Mouse (Mus musculus) myocyte (in vitro differentiated cells): Measurements from ENCODE around the gene Lsm10. TPM values are rescaled to one million over a fixed set of nuclear protein-coding genes. Genes with fewer than 3 reads are reported as not detected.

ENCODE experiments used
- H3K27me3 ChIP-seq: one replicate; pipeline ENCODE4 v1.6.1; 2011; ENCODE audit not compliant: control insufficient read depth, insufficient read depth, insufficient read length
- H3K36me3 ChIP-seq: one replicate; pipeline ENCODE4 v1.6.1; 2011; ENCODE audit not compliant: control insufficient read depth, insufficient read depth
- H3K4me2 ChIP-seq: one replicate; pipeline ENCODE4 v1.6.1; 2011; ENCODE audit warnings: low read depth, control low read depth
- H3K4me3 ChIP-seq: one replicate; pipeline ENCODE4 v1.5.1; 2011; ENCODE audit warnings: mild to moderate bottlenecking, control low read depth, moderate library complexity
- H3K79me2 ChIP-seq: one replicate; pipeline ENCODE4 v1.6.1; 2011; ENCODE audit not compliant: control insufficient read depth, insufficient read depth
- H3ac ChIP-seq: one replicate; pipeline ENCODE4 v1.6.1; 2011; ENCODE audit not compliant: control insufficient read depth, insufficient read length
- CEBPB ChIP-seq: IDR thresholded peaks from 2 replicates; pipeline ENCODE4 v1.6.1; 2011; ENCODE audit warnings: mild to moderate bottlenecking, moderate library complexity; ENCODE audit not compliant: poor library complexity, insufficient read depth, severe bottlenecking
- E2F4 ChIP-seq: IDR thresholded peaks from one replicate; pipeline ENCODE4 v1.6.1; 2011; ENCODE audit warnings: mild to moderate bottlenecking, control low read depth, moderate library complexity; ENCODE audit not compliant: insufficient read depth
- MAX ChIP-seq: IDR thresholded peaks from one replicate; pipeline ENCODE4 v1.6.1; 2011; ENCODE audit warnings: low read depth, mild to moderate bottlenecking, control low read depth
- MYOD1 ChIP-seq, 3 experiments: IDR thresholded peaks; one replicate each; pipeline ENCODE4 v1.6.1; 2011; ENCODE audit warnings: control low read depth in 2 of 3, low read depth in 2 of 3, mild to moderate bottlenecking in 2 of 3, moderate library complexity in 1 of 3; ENCODE audit not compliant: insufficient read length in 2 of 3, control insufficient read depth in 1 of 3
- MYOG ChIP-seq, 3 experiments: IDR thresholded peaks; one replicate each; pipeline ENCODE4 v1.6.1; 2011; ENCODE audit warnings: control low read depth in 2 of 3, low read depth in 2 of 3, mild to moderate bottlenecking in 2 of 3; ENCODE audit not compliant: insufficient read length in 2 of 3, control insufficient read depth in 1 of 3, insufficient read depth in 1 of 3
- POLR2A ChIP-seq: IDR thresholded peaks from one replicate; pipeline ENCODE4 v1.6.1; 2011; ENCODE audit warnings: low read depth, mild to moderate bottlenecking, control low read depth, moderate library complexity; ENCODE audit not compliant: insufficient read length
- POLR2AphosphoS2 ChIP-seq: IDR thresholded peaks from one replicate; pipeline ENCODE4 v1.6.1; 2011; ENCODE audit warnings: low read depth, control low read depth; ENCODE audit not compliant: insufficient read length
- REST ChIP-seq: IDR thresholded peaks from one replicate; pipeline ENCODE4 v1.6.1; 2011; ENCODE audit warnings: mild to moderate bottlenecking, control low read depth, moderate library complexity; ENCODE audit not compliant: insufficient read depth, insufficient read length
- SRF ChIP-seq: IDR thresholded peaks from one replicate; pipeline ENCODE4 v1.6.1; 2011; ENCODE audit warnings: low read depth; ENCODE audit not compliant: control insufficient read depth, insufficient read length
- TCF12 ChIP-seq: IDR thresholded peaks from one replicate; pipeline ENCODE4 v1.6.1; 2011; ENCODE audit warnings: mild to moderate bottlenecking, control low read depth; ENCODE audit not compliant: poor library complexity, insufficient read depth, severe bottlenecking
- TCF3 ChIP-seq: IDR thresholded peaks from one replicate; pipeline ENCODE4 v1.6.1; 2011; ENCODE audit warnings: low read depth, control low read depth; ENCODE audit not compliant: insufficient read length
- USF1 ChIP-seq: IDR thresholded peaks from one replicate; pipeline ENCODE4 v1.6.1; 2011; ENCODE audit warnings: low read depth, mild to moderate bottlenecking, control low read depth, moderate library complexity
- polyA plus RNA-seq: library from polyadenylated mRNA; unstranded; fragments of >200 nt; fragmentation: generic; extraction: Trizol; gene quantifications from one replicate; pipeline ENCODE4 v1.2.1, GENCODE M21; 2012; ENCODE audit warnings: missing spikeins

Gene Lsm10
- polyA plus RNA-seq, 1 experiment: 50.5 TPM

DNA sequence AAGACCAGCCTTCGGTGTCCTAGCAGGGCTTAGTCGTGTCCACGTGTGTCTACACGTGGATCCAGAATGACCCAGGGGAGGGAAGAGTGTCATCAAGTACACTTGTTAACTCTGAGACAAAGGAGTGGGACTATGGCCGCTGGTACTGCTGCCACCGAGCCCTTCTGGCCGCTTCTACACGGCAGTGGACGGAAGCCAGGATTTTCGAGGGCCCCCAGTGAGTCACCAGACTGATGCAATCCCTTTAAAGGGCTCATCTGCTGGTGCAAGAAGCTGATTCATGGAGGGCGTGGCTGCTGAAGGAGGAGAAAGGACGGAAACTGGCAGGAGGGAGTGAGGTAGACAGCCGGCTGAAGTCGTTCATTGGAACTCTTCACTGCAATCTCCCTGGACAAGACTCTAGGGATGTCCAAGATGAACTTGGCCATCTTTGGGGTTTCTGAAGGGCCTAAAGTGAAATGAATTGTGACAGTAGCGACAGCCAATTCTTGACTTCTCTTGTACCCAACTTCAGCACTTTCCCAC lies 6.7 kb downstream of the Lsm10 start:
- H3K27me3 ChIP-seq: no peaks in the 10 kb centered on the region
- TF ChIP-seq MYOD1 (IDR thresholded peaks at IDR 0.05; ENCODE audit: control insufficient read depth in 1 of 3, insufficient read length in 2 of 3, low read depth in 2 of 3): peak in 2 of 3 experiments; percentile 4 to 24
- peak; percentile 78 for TF ChIP-seq POLR2AphosphoS2
- TF ChIP-seq POLR2A: peak; percentile 67
- TF ChIP-seq USF1: no peak
- TF ChIP-seq MYOG (IDR thresholded peaks at IDR 0.05; ENCODE audit: control insufficient read depth in 1 of 3, insufficient read depth in 1 of 3, insufficient read length in 2 of 3, low read depth in 2 of 3): peak in 1 of 3 experiments; percentile 45
- no peak for TF ChIP-seq MAX
- no peak for TF ChIP-seq TCF12
- no peak for TF ChIP-seq REST
- TF ChIP-seq SRF: peak; percentile 43
- peak; percentile 98 for TF ChIP-seq CEBPB
- TF ChIP-seq TCF3: no peak
- TF ChIP-seq E2F4: no peak
- peaks cover 51% of the 10 kb centered on the region for H3K79me2 ChIP-seq
- peak overlapping the region; percentile 100 for H3K4me2 ChIP-seq
- peaks cover 3% of the 10 kb centered on the region for H3K36me3 ChIP-seq
- H3ac ChIP-seq: peak overlapping the region; percentile 44
- peak overlapping the region; percentile 95 for H3K4me3 ChIP-seq

DNA sequence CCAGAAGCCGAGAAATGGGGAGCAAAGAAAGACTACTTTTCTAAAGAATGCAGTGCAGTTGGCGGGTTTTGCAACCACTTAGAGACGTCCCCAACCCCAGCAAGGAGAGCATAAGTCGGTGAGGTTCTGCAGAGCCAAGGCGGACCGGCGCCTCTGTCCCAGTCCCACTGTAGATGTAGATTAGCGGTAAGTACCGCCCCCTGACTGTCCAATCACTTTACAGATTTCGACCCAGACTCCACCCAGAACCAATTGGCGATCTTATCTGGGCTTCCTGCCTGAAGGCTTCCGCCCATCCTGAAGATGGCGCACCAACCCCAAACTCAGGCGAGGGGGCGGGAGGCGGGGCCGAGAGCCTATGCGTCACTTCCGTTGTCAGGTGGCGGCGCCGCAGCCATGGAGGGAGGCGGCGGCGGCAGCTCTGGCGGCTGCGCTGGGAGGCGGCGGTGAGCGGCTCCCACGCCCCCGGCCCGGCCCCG lies 7.2 kb downstream of the Lsm10 start, which contains the start of gene Stk40:
Gene Stk40 (plus strand): TSS at position 368 of the 479 bp plus-strand sequence.
- TF ChIP-seq CEBPB (no peak), MYOG (IDR thresholded peaks at IDR 0.05; ENCODE audit: control insufficient read depth in 1 of 3, insufficient read depth in 1 of 3, insufficient read length in 2 of 3, low read depth in 2 of 3) (peak in 1 of 3 experiments; percentile 25), MYOD1 (IDR thresholded peaks at IDR 0.05; ENCODE audit: control insufficient read depth in 1 of 3, insufficient read length in 2 of 3, low read depth in 2 of 3) (peak in 1 of 3 experiments; percentile 18), POLR2A (peak; percentile 82), SRF (peak; percentile 50), E2F4 (no peak), POLR2AphosphoS2 (peak; percentile 80)
- Histone ChIP-seq H3ac (peak within 1 kb of the TSS; percentile 44), H3K4me2 (peak within 1 kb of the TSS; percentile 100), H3K36me3 (no peaks in the 10 kb centered on the region), H3K79me2 (peaks cover 53% of the 10 kb centered on the region), H3K4me3 (peak within 1 kb of the TSS; percentile 95), H3K27me3 (no peaks in the 10 kb centered on the region)

DNA sequence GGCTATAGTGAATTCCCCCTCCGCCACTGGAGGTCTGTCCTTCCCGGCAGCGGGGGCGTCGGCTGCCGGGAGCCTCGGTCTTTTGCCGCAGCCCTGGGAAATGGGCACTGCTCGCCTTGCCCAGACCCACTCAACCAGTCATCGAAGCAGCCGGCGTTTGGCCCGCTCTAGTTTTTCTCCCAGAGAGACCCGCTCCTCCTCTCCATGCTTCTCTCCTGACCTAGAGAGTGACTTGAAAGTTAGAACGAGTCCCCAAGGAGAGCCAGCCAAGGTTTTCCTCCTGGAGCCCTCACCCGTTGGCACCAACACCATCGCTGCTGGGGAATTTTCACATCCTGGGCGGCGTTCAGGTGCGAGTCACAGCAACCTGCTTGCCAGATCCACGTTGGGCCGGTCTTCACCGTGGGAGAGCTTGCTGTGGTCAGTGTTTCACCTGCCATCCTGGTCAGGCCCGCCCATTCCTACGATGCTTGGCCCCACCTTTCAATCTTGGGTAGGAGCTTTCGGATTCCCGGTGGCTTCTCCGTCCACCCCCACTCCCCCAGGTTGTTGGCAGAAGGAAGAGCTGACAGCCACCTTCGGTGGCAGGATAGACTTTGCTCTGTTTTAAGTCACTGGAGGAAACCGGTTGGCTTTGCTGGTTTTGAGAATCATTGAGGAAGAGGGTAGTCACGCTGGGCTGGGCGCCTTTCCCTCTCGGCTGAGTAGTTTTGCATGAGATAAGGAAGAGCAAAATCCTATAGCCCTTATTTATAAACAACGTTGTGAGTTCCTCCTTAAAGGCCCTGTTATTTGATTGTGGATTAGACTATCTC lies 8.0 kb downstream of the Lsm10 start:
- Histone ChIP-seq H3K4me2 (peak overlapping the region; percentile 97), H3K36me3 (no peaks in the 10 kb centered on the region), H3K4me3 (peak overlapping the region; percentile 95), H3K79me2 (peaks cover 54% of the 10 kb centered on the region), H3ac (peak overlapping the region; percentile 44), H3K27me3 (no peaks in the 10 kb centered on the region)
- TF ChIP-seq MYOG (IDR thresholded peaks at IDR 0.05; ENCODE audit: control insufficient read depth in 1 of 3, insufficient read depth in 1 of 3, insufficient read length in 2 of 3, low read depth in 2 of 3): no peak
- peak; percentile 41 for TF ChIP-seq POLR2AphosphoS2
- no peak for TF ChIP-seq REST
- TF ChIP-seq POLR2A: peak; percentile 26
- peak in 2 of 3 experiments; percentile 4 to 35 for TF ChIP-seq MYOD1 (IDR thresholded peaks at IDR 0.05; ENCODE audit: control insufficient read depth in 1 of 3, insufficient read length in 2 of 3, low read depth in 2 of 3)

DNA sequence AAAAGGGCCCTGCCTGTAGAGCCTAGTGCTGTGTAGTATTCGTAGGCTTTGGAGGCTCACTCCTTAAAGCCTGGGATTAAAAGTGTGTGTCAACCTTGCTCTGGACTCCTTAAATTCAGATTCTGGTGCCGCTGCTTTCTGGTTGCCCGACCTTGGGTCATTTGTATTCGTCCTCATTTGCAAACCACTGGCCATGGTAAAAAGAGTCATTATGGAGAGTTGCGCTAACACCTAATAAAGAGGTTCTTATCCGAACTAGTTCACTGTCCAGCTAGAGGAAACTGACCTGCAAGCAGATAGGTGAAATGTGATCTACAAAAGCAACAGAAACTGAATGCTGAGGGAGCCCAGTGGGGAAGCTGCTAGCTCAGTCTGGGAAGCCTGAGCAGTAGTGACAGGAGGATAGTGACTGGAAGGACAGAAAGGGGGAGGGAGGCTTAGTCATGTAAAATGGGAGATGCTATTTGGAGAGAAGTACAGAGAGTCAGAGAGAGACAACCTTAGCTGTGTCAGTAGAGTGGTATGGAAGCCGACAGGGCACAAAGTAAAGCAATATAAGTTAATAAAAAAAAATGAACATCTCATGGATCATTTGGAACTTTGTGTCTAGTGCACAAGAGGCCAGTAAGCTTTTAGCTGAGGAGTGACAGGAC lies 8.8 kb downstream of the Lsm10 start:
- Histone ChIP-seq H3K4me3 (peak overlapping the region; percentile 95), H3K27me3 (no peaks in the 10 kb centered on the region), H3ac (peak overlapping the region; percentile 44), H3K4me2 (peak overlapping the region; percentile 97), H3K79me2 (peaks cover 59% of the 10 kb centered on the region), H3K36me3 (no peaks in the 10 kb centered on the region)
- TF ChIP-seq MYOD1 (IDR thresholded peaks at IDR 0.05; ENCODE audit: control insufficient read depth in 1 of 3, insufficient read length in 2 of 3, low read depth in 2 of 3) (no peak), REST (no peak), POLR2A (no peak), TCF3 (no peak), TCF12 (no peak), POLR2AphosphoS2 (no peak), USF1 (no peak), MAX (no peak), SRF (no peak), CEBPB (no peak), MYOG (IDR thresholded peaks at IDR 0.05; ENCODE audit: control insufficient read depth in 1 of 3, insufficient read depth in 1 of 3, insufficient read length in 2 of 3, low read depth in 2 of 3) (no peak), E2F4 (no peak)
